Mouse (Mus musculus) ovary, adult 18-20 months (tissue): ENCODE measurements around the gene 1110059E24Rik.
A peak's percentile ranks its signal among the peaks of the same experiment; 100 is the strongest.

Source experiments
- DNase-seq: peaks from one replicate; pipeline ENCODE4 v3.0.0; 2022; ENCODE audit warnings: low spot score, mixed read lengths

The 1110059E24Rik gene

GRCm38 (mm10) chr19:21577443-21577842, 75.3 kb downstream of the 1110059E24Rik start:
- no peak for DNase-seq

DNA sequence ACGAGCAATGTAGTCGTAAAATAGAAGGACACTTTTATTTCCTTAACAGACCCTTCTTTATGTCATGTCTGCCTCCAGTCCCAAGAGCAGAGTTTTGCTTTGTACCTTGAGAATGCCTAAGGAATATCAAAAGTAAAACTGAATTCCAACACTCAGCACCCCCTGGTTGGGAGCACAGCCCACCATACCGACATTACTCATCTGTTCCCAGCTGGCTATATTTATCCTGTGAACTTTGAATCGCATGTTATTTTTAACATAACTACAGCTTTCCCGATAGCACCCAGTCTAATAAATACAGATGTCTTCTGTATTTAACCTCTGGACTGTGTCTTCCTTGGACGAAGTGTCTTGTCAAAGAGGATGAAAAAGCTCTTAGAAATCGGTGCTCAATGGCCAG, 80.8 kb downstream of the 1110059E24Rik start:
- no peak for DNase-seq

DNA sequence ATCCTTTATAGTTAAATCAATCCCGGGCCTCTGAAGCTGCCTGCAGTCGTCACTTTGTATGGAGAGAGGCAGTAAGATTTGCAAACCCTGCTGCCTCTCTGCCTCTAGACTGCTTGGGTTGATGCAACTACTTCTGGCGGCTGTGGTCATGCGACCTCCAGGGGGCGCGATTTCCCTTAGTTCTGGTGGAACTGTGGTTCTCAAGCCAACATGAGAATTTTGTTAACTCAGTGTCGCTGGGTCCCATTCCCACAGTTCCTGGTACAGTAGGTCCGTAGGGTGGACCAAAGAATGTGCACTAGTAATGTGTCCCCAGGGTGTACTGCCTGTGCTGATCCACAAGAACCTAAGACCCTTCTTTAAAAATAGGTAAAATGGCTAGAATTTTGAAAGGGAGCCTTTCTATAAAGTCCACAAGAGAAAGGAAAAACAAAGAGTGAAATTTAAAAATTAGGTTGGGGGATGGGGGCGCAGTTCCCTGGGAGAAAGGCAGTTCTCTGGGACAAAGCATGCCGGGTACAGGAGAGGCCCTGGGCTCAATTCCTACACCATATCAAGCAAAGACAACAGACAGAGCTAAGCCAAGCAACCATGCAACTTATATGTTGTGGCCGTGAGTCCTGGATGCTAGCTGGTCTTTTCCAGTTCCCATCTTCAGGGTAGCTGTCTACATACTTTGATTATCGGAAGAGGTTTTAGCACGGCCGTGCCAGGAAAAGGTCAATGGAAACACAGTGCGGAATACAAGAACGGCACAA, 81.4 kb downstream of the 1110059E24Rik start:
- peak; percentile 47 for DNase-seq

DNA sequence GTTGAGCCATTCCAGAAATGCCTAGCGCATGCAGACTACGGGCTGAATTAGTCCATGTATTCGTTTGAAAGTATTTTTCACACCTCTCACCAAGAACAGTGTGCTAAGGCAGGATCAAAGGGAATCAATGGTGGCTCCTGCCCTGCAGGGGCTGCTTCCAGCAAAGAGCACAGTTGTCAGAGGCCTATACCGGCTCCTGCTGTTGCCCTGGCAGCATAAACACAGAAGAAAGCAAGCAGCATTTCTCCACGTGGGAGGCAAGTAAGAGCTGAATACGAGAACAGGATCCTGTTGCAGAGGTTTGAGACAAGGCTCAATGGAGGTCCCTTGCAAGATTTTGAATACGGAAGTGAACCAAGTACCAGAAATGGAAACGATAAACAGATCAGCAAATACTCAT, 82.0 kb downstream of the 1110059E24Rik start:
- DNase-seq: no peak

DNA sequence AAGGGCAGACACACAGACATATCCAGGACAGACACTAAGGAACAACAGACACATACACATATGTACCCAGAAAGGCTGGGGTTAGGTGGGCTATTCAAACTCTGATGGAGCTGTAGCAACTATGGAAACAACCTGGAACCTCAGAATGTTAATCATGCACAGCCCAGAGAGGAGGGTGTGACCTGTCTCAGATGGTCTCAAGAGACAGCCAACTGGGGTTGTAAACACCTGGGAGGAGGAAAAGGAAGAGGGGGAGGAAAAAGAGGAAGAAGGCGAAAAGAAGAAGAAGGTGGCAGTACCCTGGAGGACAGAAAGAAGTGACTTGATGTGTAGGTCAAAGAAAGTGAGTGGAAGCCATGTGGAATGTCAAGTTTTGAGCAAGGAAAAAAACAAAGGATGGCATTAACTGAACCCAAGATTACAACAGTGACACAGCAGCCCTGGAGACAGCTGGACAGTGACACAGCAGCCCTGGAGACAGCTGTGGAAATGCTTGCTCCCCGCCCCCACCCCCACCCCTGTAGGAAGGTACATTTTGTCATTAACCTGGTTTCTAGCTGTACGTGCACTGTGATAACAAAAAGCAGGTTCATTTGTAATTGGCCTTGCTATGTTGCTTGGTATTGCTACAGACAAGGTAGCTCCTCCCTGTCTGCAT, 84.1 kb downstream of the 1110059E24Rik start:
- DNase-seq: no peak

GRCm38 (mm10) chr19:21567933-21568332, 84.8 kb downstream of the 1110059E24Rik start:
- DNase-seq: no peak

DNA sequence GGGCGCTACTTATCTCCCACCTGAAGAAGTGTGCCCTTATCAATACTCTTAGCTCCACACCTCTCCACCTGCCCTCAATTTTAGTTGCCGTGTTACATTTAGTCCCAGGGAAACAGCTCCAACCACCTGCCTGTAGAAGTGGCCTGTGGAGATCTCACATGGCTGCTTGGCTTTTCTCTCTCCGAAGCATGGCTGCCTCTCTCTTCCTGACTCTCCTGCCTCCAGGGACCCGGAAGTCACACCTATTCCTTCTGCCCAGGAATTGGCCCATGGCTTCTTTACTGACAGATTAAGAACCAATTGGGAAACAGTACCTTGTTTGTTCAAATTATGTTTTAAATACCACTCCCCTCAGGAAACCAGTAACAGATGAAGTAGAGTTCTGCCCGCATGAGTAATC, 86.3 kb downstream of the 1110059E24Rik start:
- no peak for DNase-seq

- DNase-seq: no peak
These were observed 88.3 kb downstream of the 1110059E24Rik start for GRCm38 (mm10) chr19:21564461-21564797.

- DNase-seq: peak; percentile 36
These were observed 88.9 kb downstream of the 1110059E24Rik start for GRCm38 (mm10) chr19:21563789-21564460.

GRCm38 (mm10) chr19:21562996-21563395, 89.8 kb downstream of the 1110059E24Rik start:
- DNase-seq: no peak

DNA sequence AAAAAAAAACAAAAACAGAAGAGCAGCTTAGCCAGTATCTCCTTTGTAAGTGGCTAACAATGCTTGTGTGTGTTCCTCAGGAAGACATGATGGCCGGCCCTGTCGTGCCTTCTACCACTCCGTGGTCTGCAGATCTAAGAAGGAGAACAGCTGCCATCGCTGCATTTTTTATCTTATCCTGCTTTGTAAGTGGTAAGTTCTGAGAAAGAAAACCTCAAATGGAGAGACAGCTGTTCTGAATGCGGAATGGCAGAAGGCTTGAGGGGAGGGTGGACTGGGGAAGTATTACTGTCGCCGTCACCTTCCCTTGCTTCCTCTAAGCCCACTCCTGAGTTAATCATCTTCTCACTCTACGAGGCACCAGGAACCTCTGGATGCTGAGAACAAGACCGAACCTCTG, 100.0 kb downstream of the 1110059E24Rik start:
- DNase-seq: no peak

- no peak for DNase-seq
These were observed 100.7 kb downstream of the 1110059E24Rik start for GRCm38 (mm10) chr19:21551921-21552536.

GRCm38 (mm10) chr19:21549713-21550112, 103.1 kb downstream of the 1110059E24Rik start:
- no peak for DNase-seq

- DNase-seq: no peak
These were observed 103.8 kb downstream of the 1110059E24Rik start for GRCm38 (mm10) chr19:21548947-21549346.

DNA sequence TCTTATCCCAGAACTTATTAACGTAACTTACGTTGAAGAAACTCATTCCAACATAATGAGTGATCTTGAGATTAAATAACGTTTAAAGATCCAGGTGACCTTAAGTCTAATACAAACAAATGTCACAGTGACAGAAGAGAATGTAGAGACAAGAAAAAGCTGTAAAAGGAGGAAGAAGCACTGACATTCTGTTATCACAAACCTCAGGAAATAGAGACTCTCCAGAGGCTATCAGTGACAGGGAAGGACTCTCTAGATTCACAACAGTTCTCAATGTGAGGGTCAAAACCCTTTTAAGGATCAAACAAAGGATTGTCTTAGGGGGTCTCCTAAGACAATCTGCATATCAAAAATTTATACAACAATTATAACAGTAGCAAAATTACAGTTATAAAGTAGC, 115.7 kb downstream of the 1110059E24Rik start:
- no peak for DNase-seq
